Mouse (Mus musculus) small intestine, adult 2 months (tissue): ENCODE measurements around the gene Cldn7.
A peak's percentile ranks its signal among the peaks of the same experiment; 100 is the strongest.

Experiments
- CTCF ChIP-seq: fragments of 200-500 bp; IDR thresholded peaks from 2 replicates; pipeline ENCODE4 v1.5.1; 2012; ENCODE audit warnings: low read depth, mild to moderate bottlenecking, control low read depth, inconsistent platforms, low read length, moderate library complexity, mixed read lengths; ENCODE audit not compliant: insufficient replicate concordance, insufficient read length; ENCODE audit errors: extremely low read depth
- POLR2A ChIP-seq: fragments of 200-500 bp; IDR thresholded peaks from 2 replicates; pipeline ENCODE4 v1.6.1; 2012; ENCODE audit warnings: low read depth, mild to moderate bottlenecking, control low read depth, inconsistent platforms, low read length, moderate library complexity

DNA sequence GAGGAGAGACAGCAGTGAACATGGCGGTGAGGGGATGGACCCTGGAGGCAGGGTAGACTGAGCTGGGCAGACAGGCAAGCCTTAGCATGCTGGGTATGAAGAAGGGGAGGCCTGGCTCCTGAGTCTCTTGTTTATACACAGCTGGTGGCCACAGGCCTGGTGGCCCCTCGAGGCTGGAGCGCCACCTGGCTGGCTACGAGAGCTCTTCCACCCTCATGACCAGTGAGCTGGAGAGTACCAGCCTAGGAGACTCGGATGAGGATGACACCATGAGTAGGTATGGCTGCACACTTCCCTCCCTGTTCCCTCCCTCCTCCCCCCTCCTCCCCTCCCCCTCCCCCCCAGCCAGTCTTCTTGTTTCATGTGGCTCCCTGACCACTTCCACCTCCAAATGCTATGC lies 40.9 kb downstream of the Cldn7 start:
- TF ChIP-seq CTCF (peak; percentile 44; the same call in 1 of the 2 replicates), POLR2A (no peak)
